ENCODE assay signal across 9 mouse cellular contexts in genomic region chr17:83807778-83808398, GRCm38 (mm10). TPM values are rescaled to one million over a fixed set of nuclear protein-coding genes. Genes with fewer than 3 reads are reported as not detected.
DNase-seq lines count a peak whose midpoint lies in the region; ATAC-seq and TF ChIP-seq lines count a peak whose summit lies in the region.
"Had no signal": no experiment of that assay in that cellular context is flagged by ENCODE, and none has a peak within 500 bp of the region (broad histone marks: within the 10 kb centered on the region; RNA-seq: fewer than 3 reads in every experiment).

No protein-coding gene starts in this region.

- DNase-seq in urinary bladder, postnatal 36 days (ENCODE audit: low spot score in 2 of 2) = peak; percentile 49 to 61
- no peak for DNase-seq in urinary bladder, adult 2 months (ENCODE audit: low spot score)
- peak; percentile 87 for DNase-seq in brain, adult 2 months (ENCODE audit: low read depth, low spot score)
- DNase-seq in forebrain, embryonic 14.5 days (ENCODE audit: low spot score) = peak; percentile 75
- peak; percentile 70 for DNase-seq in liver, embryonic 11.5 days (ENCODE audit: low spot score)
- DNase-seq in ovary, postnatal 14 days (ENCODE audit: low spot score) = peak; percentile 50
- DNase-seq in thymus, postnatal 25 days = peak; percentile 76

- H3K27ac ChIP-seq in forebrain, embryonic 14.5 days (ENCODE audit: low read depth, low read length) = no peak overlapping the region
- H3K27ac ChIP-seq in intestine, postnatal 0 days (ENCODE audit: low read depth, low read length) = no peak overlapping the region
- no peak overlapping the region; the same call in 1 of the 2 replicates for H3K27ac ChIP-seq in liver, embryonic 11.5 days (ENCODE audit: low read depth, low read length)
- H3K27ac ChIP-seq: heart, embryonic 13.5 days had no signal

- no peaks in the 10 kb centered on the region for H3K27me3 ChIP-seq in forebrain, embryonic 14.5 days (replicated peaks; ENCODE audit: control insufficient read depth, insufficient read depth, low read length)
- H3K27me3 ChIP-seq in intestine, postnatal 0 days (replicated peaks; ENCODE audit: control insufficient read depth, insufficient read depth, low read length) = no peaks in the 10 kb centered on the region
- no peaks in the 10 kb centered on the region for H3K27me3 ChIP-seq in liver, embryonic 11.5 days (replicated peaks; ENCODE audit: control insufficient read depth, insufficient read depth, low read length)
- H3K27me3 ChIP-seq: heart, embryonic 13.5 days had no signal

- 77% methylated on average over 11 of the region's 11 CpGs for WGBS in forebrain, embryonic 14.5 days
- 78% methylated on average over 11 of the region's 11 CpGs for WGBS in intestine, postnatal 0 days
- 68% methylated on average over 11 of the region's 11 CpGs for WGBS in liver, embryonic 11.5 days

- H3K36me3 ChIP-seq in forebrain, embryonic 14.5 days (ENCODE audit: control insufficient read depth, insufficient read depth, low read length) = peaks cover 17% of the 10 kb centered on the region; the same call in 1 of the 2 replicates
- peaks cover 30% of the 10 kb centered on the region for H3K36me3 ChIP-seq in intestine, postnatal 0 days (ENCODE audit: control insufficient read depth, insufficient read depth)
- peaks cover 13% of the 10 kb centered on the region for H3K36me3 ChIP-seq in liver, embryonic 11.5 days (ENCODE audit: control insufficient read depth, insufficient read depth, low read length)

- TF ChIP-seq CTCF in intestine, postnatal 0 days (IDR thresholded peaks at IDR 0.05; ENCODE audit: low read depth) = peak; percentile 86

- no peak for ATAC-seq in forebrain, embryonic 14.5 days
- ATAC-seq in intestine, postnatal 0 days = no peak
- peak; percentile 49; the same call in 1 of the 2 replicates for ATAC-seq in liver, embryonic 11.5 days (replicated peaks; ENCODE audit: low FRiP score)

- no peak overlapping the region for H3K9ac ChIP-seq in forebrain, embryonic 14.5 days (ENCODE audit: low read length)
- no peak overlapping the region for H3K9ac ChIP-seq in intestine, postnatal 0 days (ENCODE audit: low read depth, low read length)
- H3K9ac ChIP-seq in liver, embryonic 11.5 days (ENCODE audit: low read depth, low read length) = no peak overlapping the region
- H3K9ac ChIP-seq: heart, embryonic 13.5 days had no signal

- H3K4me2 ChIP-seq in forebrain, embryonic 14.5 days (ENCODE audit: low read length) = no peak overlapping the region
- H3K4me2 ChIP-seq in intestine, postnatal 0 days (replicated peaks; ENCODE audit: low read depth) = no peak overlapping the region
- no peak overlapping the region for H3K4me2 ChIP-seq in liver, embryonic 11.5 days
- H3K4me2 ChIP-seq: heart, embryonic 13.5 days had no signal

- H3K4me1 ChIP-seq in forebrain, embryonic 14.5 days (ENCODE audit: control insufficient read depth, insufficient read depth, low read length) = no peaks in the 10 kb centered on the region
- H3K4me1 ChIP-seq in intestine, postnatal 0 days (replicated peaks; ENCODE audit: control insufficient read depth, insufficient read depth, low read length) = no peaks in the 10 kb centered on the region
- H3K4me1 ChIP-seq in liver, embryonic 11.5 days (replicated peaks; ENCODE audit: control insufficient read depth, insufficient read depth, low read length) = peaks cover 33% of the 10 kb centered on the region

- H3K4me3 ChIP-seq in forebrain, embryonic 14.5 days (ENCODE audit: low read depth, low read length) = no peak overlapping the region
- H3K4me3 ChIP-seq in intestine, postnatal 0 days (ENCODE audit: low read depth, low read length) = no peak overlapping the region
- no peak overlapping the region for H3K4me3 ChIP-seq in liver, embryonic 11.5 days (ENCODE audit: low read depth, low read length)
- H3K4me3 ChIP-seq: heart, embryonic 13.5 days had no signal

- H3K9me3 ChIP-seq in forebrain, embryonic 14.5 days (replicated peaks; ENCODE audit: control insufficient read depth, low read length) = no peaks in the 10 kb centered on the region
- no peaks in the 10 kb centered on the region for H3K9me3 ChIP-seq in intestine, postnatal 0 days (ENCODE audit: control insufficient read depth)
- no peaks in the 10 kb centered on the region for H3K9me3 ChIP-seq in liver, embryonic 11.5 days (ENCODE audit: control insufficient read depth, low read length)
- H3K9me3 ChIP-seq: heart, embryonic 13.5 days had no signal

RNA-seq across cellular contexts. Expression of gene Haao, which starts 39.9 kb away (rescaled TPM):
- polyA plus RNA-seq in urinary bladder, adult 2 months (2012; rRNA removed) = 0.69 and 0.81 TPM in 2 replicates
- polyA plus RNA-seq in forebrain, embryonic 14.5 days (2014; fragmentation: Nextera tagmentation; extraction: Ambion mirVana) = 0.53 TPM in 1 of 2 replicates, not detected in the other
- 0.40 TPM in 1 of 2 replicates, not detected in the other for polyA plus RNA-seq in intestine, postnatal 0 days (2015; fragmentation: Nextera tagmentation; extraction: Ambion mirVana)
- 4.3 and 4.8 TPM in 2 replicates for polyA plus RNA-seq in liver, embryonic 11.5 days (2014; fragmentation: Nextera tagmentation; extraction: Ambion mirVana)
